Mouse (Mus musculus) adrenal gland, adult (tissue): Measurements from ENCODE around the gene Akr1b10.
"Not testable (repeated sequence)": the region's sequence is repeated elsewhere in the genome, so short reads cannot be mapped to it uniquely, and the experiment has no call there.

Experiments
- DNase-seq, 2 experiments: peaks; one replicate each; pipeline ENCODE4 v3.0.0; 2022 to 2023; ENCODE audit warnings: low spot score in 1 of 2; ENCODE audit not compliant: inconsistent age in 2 of 2

Akr1b10 gene

GRCm38 (mm10) chr6:34371700-34372351, 12.2 kb upstream of the Akr1b10 start:
- peak; percentile 83 to 96 for DNase-seq

- peak in 1 of 2 experiments; percentile 30 for DNase-seq
Measured at GRCm38 (mm10) chr6:34373841-34374240, 10.2 kb upstream of the Akr1b10 start.

- DNase-seq = not testable (repeated sequence)
Measured at GRCm38 (mm10) chr6:34375888-34376287, 8.1 kb upstream of the Akr1b10 start.

GRCm38 (mm10) chr6:34383401-34383800, 617 bp upstream of the Akr1b10 start:
- peak in 1 of 2 experiments; percentile 29 for DNase-seq

- DNase-seq = peak; percentile 82 to 91
Measured at GRCm38 (mm10) chr6:34384701-34385370, 818 bp downstream of the Akr1b10 start.

GRCm38 (mm10) chr6:34388420-34389156, 4.6 kb downstream of the Akr1b10 start:
- no peak for DNase-seq

- DNase-seq = peak; percentile 77 to 92
Measured at GRCm38 (mm10) chr6:34395897-34396296, 11.9 kb downstream of the Akr1b10 start.

- peak; percentile 70 to 82 for DNase-seq
Measured at GRCm38 (mm10) chr6:34398431-34398830, 14.4 kb downstream of the Akr1b10 start.

GRCm38 (mm10) chr6:34399606-34400220, 15.7 kb downstream of the Akr1b10 start:
- peak in 1 of 2 experiments; percentile 44 for DNase-seq

GRCm38 (mm10) chr6:34400696-34401095, 16.7 kb downstream of the Akr1b10 start:
- peak; percentile 65 to 88 for DNase-seq

GRCm38 (mm10) chr6:34406746-34407145, 22.7 kb downstream of the Akr1b10 start:
- peak in 1 of 2 experiments; percentile 73 for DNase-seq

- peak; percentile 75 to 85 for DNase-seq
Measured at GRCm38 (mm10) chr6:34407403-34407802, 23.4 kb downstream of the Akr1b10 start.

GRCm38 (mm10) chr6:34412023-34412422, 28.0 kb downstream of the Akr1b10 start, which contains the start of gene Akr1b7:
Akr1b7 (plus strand) TSS chr6:34412334.
- DNase-seq = peak; percentile 84 to 94

GRCm38 (mm10) chr6:34412688-34413087, 28.7 kb downstream of the Akr1b10 start:
- DNase-seq = peak in 1 of 2 experiments; percentile 60

- peak in 1 of 2 experiments; percentile 72 for DNase-seq
Measured at GRCm38 (mm10) chr6:34413386-34413785, 29.4 kb downstream of the Akr1b10 start.

GRCm38 (mm10) chr6:34416521-34416920, 32.5 kb downstream of the Akr1b10 start:
- DNase-seq = peak; percentile 72 to 89

- no peak for DNase-seq
Measured at GRCm38 (mm10) chr6:34419071-34419470, 35.1 kb downstream of the Akr1b10 start.

GRCm38 (mm10) chr6:34439006-34439405, 55.0 kb downstream of the Akr1b10 start:
- no peak for DNase-seq

- DNase-seq = peak in 1 of 2 experiments; percentile 67
Measured at GRCm38 (mm10) chr6:34441556-34442257, 57.7 kb downstream of the Akr1b10 start.

GRCm38 (mm10) chr6:34443791-34444190, 59.8 kb downstream of the Akr1b10 start:
- peak in 1 of 2 experiments; percentile 86 for DNase-seq
